Mouse (Mus musculus) heart, adult 2 months (tissue): ENCODE data around the gene Sema3f. TPM values are rescaled to one million over a fixed set of nuclear protein-coding genes. Genes with fewer than 3 reads are reported as not detected.
A peak's percentile ranks its signal among the peaks of the same experiment; 100 is the strongest.

Experiments used
- DNase-seq, 2 experiments: peaks; one replicate each; pipeline ENCODE4 v3.0.0; 2021
- H3K27ac ChIP-seq: fragments of 200-600 bp; 2 replicates; pipeline ENCODE4 v1.8.1; 2022
- H3K27me3 ChIP-seq: fragments of 200-500 bp; 2 replicates; pipeline ENCODE4 v1.6.1; 2012; ENCODE audit warnings: mild to moderate bottlenecking, low read length, inconsistent platforms, mixed read lengths; ENCODE audit not compliant: control insufficient read depth, insufficient read depth
- H3K36me3 ChIP-seq: fragments of 200-500 bp; 2 replicates; pipeline ENCODE4 v1.6.1; 2012; ENCODE audit warnings: low read length, inconsistent platforms; ENCODE audit not compliant: control insufficient read depth, insufficient read depth
- H3K4me1 ChIP-seq: fragments of 200-500 bp; 2 replicates; pipeline ENCODE4 v1.6.1; 2011; ENCODE audit warnings: low read length; ENCODE audit not compliant: control insufficient read depth, insufficient read depth
- H3K4me3 ChIP-seq: fragments of 200-600 bp; 2 replicates; pipeline ENCODE4 v1.8.1; 2022
- H3K79me2 ChIP-seq: fragments of 200-500 bp; replicated peaks from 2 replicates; pipeline ENCODE4 v1.6.1; 2012; ENCODE audit warnings: mild to moderate bottlenecking, inconsistent platforms, low read length, moderate library complexity, mixed read lengths; ENCODE audit not compliant: control insufficient read depth, insufficient read depth
- H3K9ac ChIP-seq: fragments of 200-500 bp; 2 replicates; pipeline ENCODE4 v1.6.1; 2012; ENCODE audit warnings: low read depth, mild to moderate bottlenecking, control low read depth, inconsistent platforms, low read length, mixed read lengths
- CTCF ChIP-seq: fragments of 200-600 bp; IDR thresholded peaks from 2 replicates; pipeline ENCODE4 v1.8.1; 2022; ENCODE audit warnings: antibody characterized with exemption, mild to moderate bottlenecking, moderate library complexity
- EP300 ChIP-seq: fragments of 200-500 bp; IDR thresholded peaks from 2 replicates; pipeline ENCODE4 v1.6.1; 2011; ENCODE audit warnings: low read depth, low read length, control low read depth; ENCODE audit not compliant: insufficient read depth
- POLR2A ChIP-seq: fragments of 200-500 bp; IDR thresholded peaks from 2 replicates; pipeline ENCODE4 v1.6.1; 2011; ENCODE audit warnings: mild to moderate bottlenecking, low read depth, low read length, control low read depth; ENCODE audit not compliant: insufficient read depth
- WGBS: fragments of 180-500 bp; shearing (Covaris S2); methylation state at CpG from one replicate; pipeline ENCODE4 v1.1.7; 2018; 5-methylcytosine and 5-hydroxymethylcytosine counted together
- intact Hi-C: fragments of 180-260 bp; cut with DNase I; formaldehyde crosslinking; loops from one replicate; pipeline ENCODE4 v1.15.1; 2025
- polyA plus RNA-seq: library from polyadenylated mRNA; depleted of rRNA; stranded (reverse); fragments of >200 nt; gene quantifications from 2 replicates; pipeline ENCODE4 v1.2.3, GENCODE M21; 2012
- total RNA-seq, 2 experiments: library from RNA; stranded (reverse); gene quantifications; 2 replicates each; pipeline ENCODE4 v1.2.3; 2021

Sema3f gene
- total and polyA plus RNA-seq, 3 experiments, result 13.4 to 31.8 (median 16.8) TPM

- H3K79me2 ChIP-seq, result no peaks in the 10 kb centered on the region
- WGBS, result 71% methylated on average over 7 of the region's 7 CpGs
- no peaks in the 10 kb centered on the region for H3K36me3 ChIP-seq
- DNase-seq, result no peak
- intact Hi-C loops, result no loop called here
- H3K4me1 ChIP-seq, result peaks cover 1% of the 10 kb centered on the region
- no peaks in the 10 kb centered on the region for H3K27me3 ChIP-seq
- TF ChIP-seq CTCF (no peak), EP300 (no peak), POLR2A (no peak)
- H3K9ac ChIP-seq, result no peak overlapping the region
- H3K4me3 ChIP-seq, result no peak overlapping the region
- no peak overlapping the region for H3K27ac ChIP-seq
Measured at GRCm38 (mm10) chr9:107650225-107650624, 60.0 kb downstream of the Sema3f start.

- Histone ChIP-seq H3K36me3 (no peaks in the 10 kb centered on the region), H3K4me3 (no peak overlapping the region), H3K79me2 (no peaks in the 10 kb centered on the region), H3K27me3 (no peaks in the 10 kb centered on the region), H3K9ac (no peak overlapping the region), H3K27ac (no peak overlapping the region), H3K4me1 (peaks cover 4% of the 10 kb centered on the region)
- DNase-seq, result no peak
- no peak for TF ChIP-seq POLR2A
- no peak for TF ChIP-seq EP300
- no peak for TF ChIP-seq CTCF
- 55% methylated on average over 3 of the region's 3 CpGs for WGBS
- intact Hi-C loops, result no loop called here
Measured at GRCm38 (mm10) chr9:107648767-107649166, 61.5 kb downstream of the Sema3f start.

- intact Hi-C loops, result no loop called here
Measured at GRCm38 (mm10) chr9:107646975-107647374, 63.3 kb downstream of the Sema3f start.

GRCm38 (mm10) chr9:107645577-107645976 lies 64.7 kb downstream of the Sema3f start:
- no peaks in the 10 kb centered on the region for H3K79me2 ChIP-seq
- no peaks in the 10 kb centered on the region for H3K27me3 ChIP-seq
- no peak overlapping the region for H3K9ac ChIP-seq
- TF ChIP-seq POLR2A, result no peak
- peak; percentile 94 for TF ChIP-seq CTCF
- TF ChIP-seq EP300, result peak; percentile 70
- peak; percentile 74 to 83 for DNase-seq
- peaks cover 5% of the 10 kb centered on the region for H3K4me1 ChIP-seq
- WGBS, result 18% methylated on average over 5 of the region's 5 CpGs
- no peak overlapping the region for H3K4me3 ChIP-seq
- intact Hi-C loops, result loop anchor here (1.0 to 2.0 kb wide), 2 partner anchors 31 to 79 kb away; partner anchors contain the start of gene Hyal2
- H3K36me3 ChIP-seq, result no peaks in the 10 kb centered on the region
- H3K27ac ChIP-seq, result no peak overlapping the region

More at GRCm38 (mm10) chr9:107646975-107647374, 63.3 kb downstream of the Sema3f start:
- Histone ChIP-seq H3K36me3 (no peaks in the 10 kb centered on the region), H3K27me3 (no peaks in the 10 kb centered on the region), H3K27ac (no peak overlapping the region), H3K79me2 (no peaks in the 10 kb centered on the region), H3K4me3 (no peak overlapping the region), H3K4me1 (peaks cover 4% of the 10 kb centered on the region), H3K9ac (no peak overlapping the region)
- DNase-seq, result no peak
- WGBS, result 84% methylated on average over 6 of the region's 6 CpGs
- peak; percentile 39 for TF ChIP-seq CTCF
- no peak for TF ChIP-seq EP300

GRCm38 (mm10) chr9:107645153-107645510 lies 65.1 kb downstream of the Sema3f start:
- WGBS, result 41% methylated on average over 7 of the region's 7 CpGs
- no peak overlapping the region; the same call in 1 of the 2 replicates for H3K4me3 ChIP-seq
- H3K27ac ChIP-seq, result no peak overlapping the region; the same call in 1 of the 2 replicates
- no peak for TF ChIP-seq CTCF
- no peak for TF ChIP-seq EP300
- TF ChIP-seq POLR2A, result no peak
- intact Hi-C loops, result loop anchor here (1.0 to 2.0 kb wide), 2 partner anchors 31 to 78 kb away; partner anchors contain the start of gene Hyal2
- no peaks in the 10 kb centered on the region for H3K36me3 ChIP-seq
- peaks cover 6% of the 10 kb centered on the region for H3K4me1 ChIP-seq
- H3K79me2 ChIP-seq, result no peaks in the 10 kb centered on the region
- DNase-seq, result no peak
- no peaks in the 10 kb centered on the region for H3K27me3 ChIP-seq
- H3K9ac ChIP-seq, result no peak overlapping the region

- Histone ChIP-seq H3K27ac (peak overlapping the region; percentile 58), H3K27me3 (no peaks in the 10 kb centered on the region), H3K79me2 (no peaks in the 10 kb centered on the region), H3K4me1 (peaks cover 8% of the 10 kb centered on the region), H3K9ac (peak overlapping the region; percentile 50), H3K36me3 (no peaks in the 10 kb centered on the region), H3K4me3 (peak overlapping the region; percentile 49)
- no peak; the same call in 1 of the 2 replicates for TF ChIP-seq CTCF
- peak; percentile 71 for TF ChIP-seq POLR2A
- TF ChIP-seq EP300, result peak; percentile 67; the same call in 1 of the 2 replicates
- intact Hi-C loops, result loop anchor here (1.0 to 2.0 kb wide), 4 partner anchors 18 to 78 kb away; partner anchors contain the start of gene Hyal2
- peak; percentile 92 to 95 for DNase-seq
- 3% methylated on average over 35 of the region's 35 CpGs for WGBS
Measured at GRCm38 (mm10) chr9:107644495-107645152, 65.7 kb downstream of the Sema3f start.
